Mouse (Mus musculus) neural tube, embryonic 11.5 days (tissue): ENCODE measurements at regions not wholly inside any gene's neighbourhood (a gene's known extent, or its start where the extent isn't known, plus 50 kb on each side); places are given as distances from the start of the nearest gene placed in this dataset.

Experiments
- ATAC-seq: fragments of 200-750 bp; cut with Nextera tagmentation; 2 replicates; pipeline ENCODE4 v1.8.0; 2017; ENCODE audit warnings: moderate number of reproducible peaks, mild to moderate bottlenecking, moderate TSS enrichment, moderate library complexity; ENCODE audit not compliant: insufficient read depth, low FRiP score, low TSS enrichment
- DNase-seq: peaks from one replicate; pipeline ENCODE4 v3.0.0-alpha.2; 2015; ENCODE audit warnings: low spot score
- H3K27ac ChIP-seq: fragments of 300-500 bp; sonication (generic); 2 replicates; pipeline ENCODE4 v1.5.1; 2014; ENCODE audit warnings: low read depth, mild to moderate bottlenecking, low read length
- H3K27me3 ChIP-seq: fragments of 300-500 bp; sonication (generic); 2 replicates; pipeline ENCODE4 v1.6.1; 2014; ENCODE audit warnings: mild to moderate bottlenecking, low read length, mixed read lengths; ENCODE audit not compliant: control insufficient read depth, insufficient read depth
- H3K36me3 ChIP-seq: fragments of 300-500 bp; sonication (generic); 2 replicates; pipeline ENCODE4 v1.6.1; 2014; ENCODE audit warnings: mild to moderate bottlenecking, low read length, moderate library complexity, mixed read lengths; ENCODE audit not compliant: control insufficient read depth, insufficient read depth
- H3K4me1 ChIP-seq: fragments of 300-500 bp; sonication (generic); 2 replicates; pipeline ENCODE4 v1.6.1; 2014; ENCODE audit warnings: low read length, mixed read lengths; ENCODE audit not compliant: control insufficient read depth, insufficient read depth
- H3K4me2 ChIP-seq: fragments of 300-500 bp; sonication (generic); 2 replicates; pipeline ENCODE4 v1.6.1; 2014; ENCODE audit warnings: low read depth, mild to moderate bottlenecking, moderate library complexity
- H3K4me3 ChIP-seq: fragments of 300-500 bp; sonication (generic); 2 replicates; pipeline ENCODE4 v1.5.1; 2014; ENCODE audit warnings: low read depth, low read length
- H3K9ac ChIP-seq: fragments of 300-500 bp; sonication (generic); 2 replicates; pipeline ENCODE4 v1.6.1; 2014; ENCODE audit warnings: mild to moderate bottlenecking, low read length
- H3K9me3 ChIP-seq: fragments of 300-500 bp; sonication (generic); 2 replicates; pipeline ENCODE4 v1.6.1; 2016; ENCODE audit warnings: low read length; ENCODE audit not compliant: control insufficient read depth
- WGBS: fragments of 180-500 bp; shearing (Covaris S2); extraction: QIAGEN DNeasy Blood & Tissue Kit; methylation state at CpG from one replicate; pipeline ENCODE4 v1.1.7; 2014; 5-methylcytosine and 5-hydroxymethylcytosine counted together

- Histone ChIP-seq H3K4me3 (no peak overlapping the region), H3K36me3 (no peaks in the 10 kb centered on the region), H3K4me2 (no peak overlapping the region), H3K27me3 (no peaks in the 10 kb centered on the region), H3K27ac (no peak overlapping the region), H3K4me1 (no peaks in the 10 kb centered on the region), H3K9ac (no peak overlapping the region), H3K9me3 (no peaks in the 10 kb centered on the region)
- ATAC-seq (no peak), DNase-seq (no peak)
Observed at GRCm38 (mm10) chr1:143122185-143122584, 518.3 kb upstream of the B3galt2 start.

- H3K27me3 ChIP-seq = no peaks in the 10 kb centered on the region
- H3K4me3 ChIP-seq = no peak overlapping the region
- ATAC-seq = no peak
- no peak overlapping the region for H3K9ac ChIP-seq
- WGBS = 74% methylated on average over 1 of the region's 1 CpGs
- no peaks in the 10 kb centered on the region for H3K36me3 ChIP-seq
- no peak for DNase-seq
- no peaks in the 10 kb centered on the region for H3K4me1 ChIP-seq
- H3K4me2 ChIP-seq = no peak overlapping the region
- H3K27ac ChIP-seq = no peak overlapping the region
- H3K9me3 ChIP-seq = no peaks in the 10 kb centered on the region
Observed at GRCm38 (mm10) chr1:143130257-143130656, 510.2 kb upstream of the B3galt2 start.

- Histone ChIP-seq H3K4me1 (no peaks in the 10 kb centered on the region), H3K27me3 (no peaks in the 10 kb centered on the region), H3K4me3 (no peak overlapping the region), H3K27ac (no peak overlapping the region), H3K9ac (no peak overlapping the region), H3K36me3 (no peaks in the 10 kb centered on the region), H3K4me2 (no peak overlapping the region), H3K9me3 (no peaks in the 10 kb centered on the region)
- ATAC-seq (no peak), DNase-seq (no peak)
- 94% methylated on average over 2 of the region's 2 CpGs for WGBS
Observed at GRCm38 (mm10) chr1:143132806-143133205, 507.7 kb upstream of the B3galt2 start.

- Histone ChIP-seq H3K4me3 (no peak overlapping the region), H3K4me1 (no peaks in the 10 kb centered on the region), H3K9ac (no peak overlapping the region), H3K36me3 (no peaks in the 10 kb centered on the region), H3K27me3 (no peaks in the 10 kb centered on the region), H3K27ac (no peak overlapping the region), H3K4me2 (no peak overlapping the region), H3K9me3 (no peaks in the 10 kb centered on the region)
- WGBS = 67% methylated on average over 4 of the region's 4 CpGs
- DNase-seq = no peak
- ATAC-seq = no peak
Observed at GRCm38 (mm10) chr1:143145111-143145984, 495.1 kb upstream of the B3galt2 start.

GRCm38 (mm10) chr1:143171286-143171685 lies 469.2 kb upstream of the B3galt2 start:
- WGBS = 87% methylated on average over 9 of the region's 9 CpGs
- Histone ChIP-seq H3K27ac (no peak overlapping the region), H3K27me3 (no peaks in the 10 kb centered on the region), H3K9me3 (no peaks in the 10 kb centered on the region), H3K4me2 (no peak overlapping the region), H3K36me3 (no peaks in the 10 kb centered on the region), H3K9ac (no peak overlapping the region), H3K4me1 (no peaks in the 10 kb centered on the region), H3K4me3 (no peak overlapping the region)
- no peak for DNase-seq
- no peak for ATAC-seq

GRCm38 (mm10) chr1:143173836-143174235 lies 466.6 kb upstream of the B3galt2 start:
- ATAC-seq (no peak), DNase-seq (no peak)
- no peaks in the 10 kb centered on the region for H3K27me3 ChIP-seq
- H3K4me1 ChIP-seq = no peaks in the 10 kb centered on the region
- no peak overlapping the region for H3K27ac ChIP-seq
- 84% methylated on average over 2 of the region's 2 CpGs for WGBS
- no peak overlapping the region for H3K4me2 ChIP-seq
- no peak overlapping the region for H3K4me3 ChIP-seq
- no peaks in the 10 kb centered on the region for H3K9me3 ChIP-seq
- no peak overlapping the region for H3K9ac ChIP-seq
- no peaks in the 10 kb centered on the region for H3K36me3 ChIP-seq

GRCm38 (mm10) chr1:143192167-143192793 lies 448.2 kb upstream of the B3galt2 start:
- Histone ChIP-seq H3K27me3 (no peaks in the 10 kb centered on the region), H3K9ac (no peak overlapping the region), H3K27ac (no peak overlapping the region), H3K4me3 (no peak overlapping the region), H3K36me3 (no peaks in the 10 kb centered on the region), H3K4me1 (no peaks in the 10 kb centered on the region), H3K9me3 (no peaks in the 10 kb centered on the region), H3K4me2 (no peak overlapping the region)
- 87% methylated on average over 3 of the region's 3 CpGs for WGBS
- ATAC-seq (no peak), DNase-seq (no peak)

- Histone ChIP-seq H3K27me3 (no peaks in the 10 kb centered on the region), H3K9me3 (no peaks in the 10 kb centered on the region), H3K4me2 (no peak overlapping the region), H3K4me1 (no peaks in the 10 kb centered on the region), H3K36me3 (no peaks in the 10 kb centered on the region), H3K4me3 (no peak overlapping the region), H3K27ac (no peak overlapping the region), H3K9ac (no peak overlapping the region)
- DNase-seq (no peak), ATAC-seq (no peak)
- WGBS = 90% methylated on average over 4 of the region's 4 CpGs
Observed at GRCm38 (mm10) chr1:143200213-143200889, 440.1 kb upstream of the B3galt2 start.
